Mouse (Mus musculus) MEL-GATA-1-ER (cell line): ENCODE data around the gene Hoxb1.

Source experiments
- DNase-seq: peaks from one replicate; pipeline ENCODE4 v3.0.0-alpha.2; 2012; ENCODE audit warnings: low read depth; ENCODE audit errors: extremely low read depth

Gene Hoxb1

DNA sequence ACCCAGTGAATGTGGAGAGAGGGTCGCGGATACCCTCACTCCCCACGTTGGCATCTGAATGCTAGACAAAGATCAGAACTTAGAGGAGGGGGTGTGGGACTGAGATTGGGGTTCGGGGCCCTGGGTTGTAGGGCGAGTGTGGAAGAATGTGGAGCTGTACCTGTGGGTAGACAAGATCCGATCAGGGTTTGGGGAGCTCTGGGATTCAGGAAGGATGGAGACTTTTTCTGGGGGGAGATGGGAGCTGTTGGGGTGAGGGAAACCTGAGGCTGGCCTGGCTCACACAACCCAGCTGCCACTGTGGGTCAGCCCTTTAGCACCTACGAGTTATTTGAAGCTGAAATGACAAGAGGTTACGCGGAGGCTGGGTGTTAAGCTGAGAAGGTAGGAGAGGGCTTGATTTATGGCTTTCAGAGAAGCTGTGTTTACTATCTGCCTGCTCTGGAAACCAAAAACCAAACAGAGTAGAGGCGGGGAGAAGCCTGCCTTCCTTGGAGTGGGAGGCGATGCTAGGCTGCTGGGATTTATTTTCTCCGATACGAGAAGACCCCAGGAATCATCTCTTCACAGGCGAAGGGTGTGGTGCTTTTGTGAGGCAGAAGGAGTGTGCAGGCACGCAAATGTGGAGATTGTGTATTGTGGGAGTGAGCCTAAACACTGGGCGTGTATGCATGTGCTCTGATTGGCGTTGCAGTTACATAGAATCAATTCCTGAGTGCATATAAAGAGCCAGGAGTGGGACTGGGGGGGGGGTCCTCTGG, 32.1 kb upstream of the Hoxb1 start:
- DNase-seq: no peak

GRCm38 (mm10) chr11:96334002-96334364, 31.6 kb upstream of the Hoxb1 start:
- DNase-seq: no peak

- no peak for DNase-seq
Observed at GRCm38 (mm10) chr11:96334998-96335397, 30.6 kb upstream of the Hoxb1 start.

DNA sequence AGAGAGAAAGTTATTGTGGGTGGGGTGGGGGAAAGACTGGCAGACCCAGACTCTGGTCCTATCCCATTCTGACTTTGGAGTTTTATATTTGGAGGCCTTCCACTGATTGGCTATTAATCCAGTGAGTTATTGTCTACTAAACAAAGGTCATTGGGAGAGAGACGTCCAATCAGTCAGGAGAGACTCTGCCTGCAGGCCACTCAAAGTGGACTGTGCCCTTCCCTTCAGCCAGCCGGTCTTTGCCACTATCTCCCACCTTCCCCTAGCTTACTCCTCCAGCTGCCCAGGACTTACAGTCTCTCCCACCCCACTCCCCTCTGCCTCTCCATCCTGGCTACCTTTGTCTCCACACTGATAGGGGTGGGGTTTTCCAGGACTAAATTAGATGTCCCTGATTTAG, 29.0 kb upstream of the Hoxb1 start:
- DNase-seq: no peak

GRCm38 (mm10) chr11:96337026-96337425, 28.5 kb upstream of the Hoxb1 start:
- DNase-seq: no peak

DNA sequence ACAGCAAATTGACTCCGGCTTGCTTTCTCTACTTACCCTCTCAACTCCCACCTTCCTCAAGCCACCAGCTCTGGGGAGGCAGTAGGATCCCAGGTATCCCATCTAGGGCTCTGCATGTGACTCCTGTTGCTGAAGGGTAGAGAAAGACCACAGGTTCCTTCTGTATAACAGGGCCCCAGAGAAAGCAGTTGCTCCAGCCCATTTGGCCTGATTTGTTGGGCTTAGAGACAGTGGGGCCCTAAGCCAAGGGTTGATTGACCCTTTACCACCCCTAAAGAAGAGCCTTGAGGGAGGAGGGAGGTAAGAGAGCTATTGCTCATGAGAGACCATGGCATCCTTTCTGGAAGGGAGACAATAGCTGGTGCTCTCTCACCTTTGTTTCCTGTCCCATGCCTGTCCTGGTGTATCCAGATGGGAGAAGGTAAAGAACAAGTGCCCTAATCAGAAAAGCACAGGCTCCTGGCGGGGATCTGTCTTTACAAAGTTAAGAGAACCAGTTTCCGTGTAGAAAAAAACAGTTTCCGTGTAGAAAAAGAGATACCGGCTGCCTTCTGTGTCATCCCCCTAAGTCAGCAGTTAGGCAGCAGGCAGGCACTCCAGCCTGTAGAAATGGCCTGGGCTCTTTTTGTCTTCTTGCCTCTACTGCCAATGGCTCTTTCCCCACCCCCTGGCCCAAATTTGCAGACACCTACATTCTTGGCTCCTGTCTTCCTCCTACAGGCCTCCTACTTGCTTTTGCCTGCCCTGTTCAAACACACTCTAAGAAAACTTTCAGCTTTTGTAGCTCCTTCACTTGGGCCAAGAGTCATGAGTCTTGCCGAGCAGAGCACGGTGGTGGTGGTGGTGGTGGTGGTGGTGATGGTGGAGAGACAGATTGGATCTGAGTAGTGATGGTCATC, 26.3 kb upstream of the Hoxb1 start:
- no peak for DNase-seq

GRCm38 (mm10) chr11:96340698-96341365, 24.7 kb upstream of the Hoxb1 start:
- DNase-seq: no peak

DNA sequence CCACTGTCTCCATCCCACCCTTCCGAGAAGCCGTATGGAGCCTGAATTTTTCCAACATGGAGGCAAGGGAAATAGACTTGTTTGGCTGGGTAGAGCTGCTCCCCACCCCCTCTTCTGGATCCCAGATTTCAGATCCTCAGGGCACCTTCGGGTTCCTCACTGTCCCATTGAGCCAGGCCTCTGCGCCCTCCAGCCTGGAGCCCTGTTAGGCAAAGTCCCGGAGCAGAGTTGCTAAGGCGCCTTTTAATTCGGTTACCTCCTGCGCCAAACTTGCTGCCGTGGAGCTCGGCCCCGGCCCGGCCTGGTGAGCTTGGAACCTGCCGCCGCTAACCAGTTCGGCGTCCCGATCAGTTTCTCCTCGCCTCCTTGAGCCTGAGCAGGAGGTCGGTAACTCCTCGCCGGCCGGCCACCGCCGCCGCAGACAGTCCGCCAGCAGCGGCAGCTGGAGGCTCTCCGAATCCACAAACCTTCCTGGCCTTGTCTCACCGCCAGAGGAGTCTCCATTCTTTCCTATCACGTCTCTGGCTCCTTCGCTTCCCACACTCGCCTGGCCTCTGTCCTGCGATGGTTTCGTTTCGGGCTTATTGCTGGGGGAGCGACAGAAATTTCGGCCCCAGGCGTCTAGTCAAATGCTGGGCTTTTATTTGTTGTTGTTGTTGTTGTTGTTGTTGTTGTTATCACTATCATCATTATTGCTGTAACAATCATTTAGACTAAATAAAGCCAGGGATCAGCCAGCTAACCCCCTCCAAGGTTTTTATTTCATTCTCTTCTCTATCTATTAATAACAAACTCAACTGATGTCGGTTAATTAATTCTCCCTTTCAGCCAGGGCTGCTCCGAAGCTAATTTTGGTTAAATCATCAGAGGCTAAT, 23.6 kb upstream of the Hoxb1 start:
- no peak for DNase-seq

GRCm38 (mm10) chr11:96342576-96342930, 23.0 kb upstream of the Hoxb1 start:
- DNase-seq: no peak

DNA sequence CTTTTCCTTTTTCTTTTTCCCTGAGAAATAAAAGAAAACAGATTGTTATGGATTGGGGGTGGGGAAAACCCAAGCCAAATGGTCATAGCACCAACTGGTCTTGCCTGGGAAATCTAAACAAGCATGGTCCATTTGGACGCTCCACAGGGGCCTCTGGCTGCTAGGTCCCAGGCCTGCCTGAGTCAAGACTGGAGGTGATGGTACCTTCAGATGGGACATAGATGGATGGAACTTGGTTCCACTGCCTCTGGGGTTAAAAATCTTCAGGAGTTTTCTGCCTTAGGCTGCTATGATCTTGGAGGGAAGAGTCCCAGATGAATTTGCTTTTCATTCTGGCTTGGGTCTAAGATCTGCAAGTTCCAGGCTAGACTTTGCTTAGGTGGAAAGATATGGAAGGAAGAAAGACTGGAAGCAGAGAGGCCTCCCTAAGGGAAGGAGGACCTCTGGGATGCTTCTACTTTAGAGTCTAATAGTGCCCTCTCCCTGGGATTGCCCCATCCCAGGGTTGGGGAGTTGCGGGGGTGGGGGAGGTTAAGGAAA, 22.3 kb upstream of the Hoxb1 start:
- no peak for DNase-seq

DNA sequence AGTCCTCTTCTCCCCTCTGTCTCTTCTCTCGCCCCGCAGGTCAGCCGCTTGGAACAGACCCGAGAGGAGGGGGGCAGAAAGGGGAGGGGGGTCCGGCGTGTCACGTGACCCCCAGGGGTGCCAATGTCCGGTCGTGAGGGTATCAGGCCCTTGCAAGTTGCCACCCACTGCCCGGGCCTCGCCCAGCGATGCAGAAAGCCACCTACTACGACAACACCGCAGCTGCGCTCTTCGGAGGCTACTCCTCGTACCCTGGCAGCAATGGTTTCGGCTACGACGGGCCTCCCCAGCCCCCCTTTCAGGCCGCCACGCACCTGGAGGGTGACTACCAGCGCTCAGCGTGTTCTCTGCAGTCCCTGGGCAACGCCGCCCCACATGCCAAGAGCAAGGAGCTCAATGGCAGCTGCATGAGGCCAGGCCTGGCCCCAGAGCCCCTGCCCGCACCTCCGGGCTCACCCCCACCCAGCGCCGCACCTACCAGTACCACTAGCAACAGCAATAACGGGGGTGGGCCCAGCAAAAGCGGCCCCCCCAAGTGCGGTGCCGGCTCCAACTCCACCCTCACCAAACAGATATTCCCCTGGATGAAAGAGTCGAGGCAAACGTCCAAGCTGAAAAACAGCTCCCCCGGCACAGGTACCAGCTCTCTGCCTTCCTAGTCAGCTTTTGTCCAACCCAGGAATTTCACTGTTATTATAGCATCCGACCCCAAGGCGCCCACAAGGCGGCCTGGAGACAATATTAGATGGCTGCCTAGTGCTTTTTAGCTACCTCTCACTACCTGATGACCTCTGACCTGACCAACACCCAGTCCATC, 21.3 kb upstream of the Hoxb1 start:
- no peak for DNase-seq

DNA sequence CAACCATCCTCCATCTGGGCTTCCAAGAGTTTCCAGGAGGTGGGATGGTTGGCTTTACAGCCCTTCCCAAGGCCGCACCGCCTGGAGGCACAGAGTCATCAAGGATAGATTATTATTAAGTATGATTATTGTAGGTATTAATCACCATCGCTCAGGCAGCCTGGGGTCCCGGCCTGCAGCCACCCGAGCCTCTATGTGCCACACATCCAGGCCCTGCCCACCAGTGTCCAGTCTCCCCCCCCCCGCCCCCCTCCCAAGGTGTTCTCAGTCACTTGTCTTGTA, 20.7 kb upstream of the Hoxb1 start:
- DNase-seq: no peak

- DNase-seq: no peak
Observed at GRCm38 (mm10) chr11:96345220-96345892, 20.2 kb upstream of the Hoxb1 start.

- no peak for DNase-seq
Observed at GRCm38 (mm10) chr11:96345893-96346806, 19.4 kb upstream of the Hoxb1 start.

DNA sequence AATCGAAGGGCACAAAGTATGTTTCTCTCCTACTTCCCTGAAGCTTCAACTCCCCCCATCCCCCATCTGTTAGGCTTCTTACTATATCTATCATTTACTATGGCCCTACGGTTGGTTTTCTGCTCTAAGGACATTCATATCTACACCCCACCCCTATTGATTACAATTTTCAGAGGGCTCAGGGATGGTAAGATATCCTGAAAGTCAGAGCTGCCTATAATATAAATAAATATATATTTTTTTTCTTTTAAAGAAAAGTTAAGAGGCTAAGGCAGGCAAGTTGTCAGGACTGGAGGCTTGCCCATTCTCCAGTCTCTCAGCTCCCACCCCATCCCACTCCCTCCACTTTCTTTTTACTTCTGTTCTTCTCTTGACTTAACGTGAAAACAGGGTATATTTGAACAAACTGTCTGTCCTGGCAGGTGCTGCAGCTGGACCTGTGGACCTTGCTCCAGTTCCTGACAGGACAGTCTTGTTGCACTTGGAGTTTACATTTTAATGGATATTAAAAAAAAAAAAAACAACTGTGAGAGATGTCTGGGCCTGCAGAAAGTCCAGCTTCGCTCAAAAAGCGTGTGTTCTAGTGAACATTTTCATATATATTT, 18.5 kb upstream of the Hoxb1 start:
- DNase-seq: no peak

- DNase-seq: no peak
Observed at GRCm38 (mm10) chr11:96347717-96348116, 17.8 kb upstream of the Hoxb1 start.

DNA sequence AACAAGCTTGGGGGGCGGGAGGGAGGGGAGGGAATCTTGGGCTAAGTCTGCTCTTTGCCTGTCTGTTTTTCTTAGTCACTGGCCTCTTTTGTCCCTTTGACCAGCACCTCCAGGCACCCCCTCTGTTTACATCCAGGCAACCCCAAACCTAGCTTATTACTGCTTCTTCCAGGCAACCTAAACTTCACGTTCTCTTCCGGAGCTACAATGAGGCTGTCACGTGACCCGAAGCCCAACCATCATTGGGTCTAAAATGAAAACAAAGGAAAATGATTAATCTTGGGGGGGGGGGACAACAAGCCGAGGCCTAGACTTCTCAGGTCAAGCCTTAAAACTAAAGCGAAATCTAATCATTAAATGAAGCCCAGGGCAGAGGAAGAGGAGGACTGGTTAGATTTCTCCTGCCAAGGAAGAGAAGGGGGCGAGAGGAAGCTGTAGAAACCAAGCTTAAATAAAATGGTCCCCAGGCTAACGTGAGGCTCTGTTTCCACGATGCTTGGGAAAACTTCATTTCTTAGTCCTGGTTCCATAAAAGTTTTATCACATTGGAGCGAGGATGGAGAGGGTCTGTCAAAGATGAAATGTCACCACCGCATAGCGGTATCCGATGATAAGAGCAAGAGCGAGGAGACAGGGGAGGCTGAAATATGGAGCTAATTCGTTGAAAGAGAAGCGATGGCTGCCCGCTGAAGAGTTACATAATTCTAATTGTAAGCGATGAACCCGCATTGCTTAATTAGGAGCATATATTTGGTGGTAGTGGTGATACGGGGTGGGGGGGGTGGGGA, 17.2 kb upstream of the Hoxb1 start:
- no peak for DNase-seq

GRCm38 (mm10) chr11:96348988-96349387, 16.6 kb upstream of the Hoxb1 start:
- DNase-seq: no peak
